Mouse (Mus musculus) CH12.LX (cell line): ENCODE results near the gene C8g. TPM values are rescaled to one million over a fixed set of nuclear protein-coding genes. Genes with fewer than 3 reads are reported as not detected.

ENCODE experiments used
- DNase-seq: peaks from one replicate; pipeline ENCODE4 v3.0.0-alpha.2; 2013; ENCODE audit errors: extremely low read depth
- H3K27ac ChIP-seq: 2 replicates; pipeline ENCODE4 v1.5.1; 2012; ENCODE audit warnings: low read depth, mild to moderate bottlenecking, control low read depth, moderate library complexity; ENCODE audit not compliant: insufficient read depth
- H3K27me3 ChIP-seq: replicated peaks from 2 replicates; pipeline ENCODE3; 2012; ENCODE audit warnings: inconsistent platforms
- H3K36me3 ChIP-seq, 2 experiments: replicated peaks in 1 of 2; 2 replicates each; pipeline versions ENCODE3 to v1.6.1; 2012; ENCODE audit warnings: inconsistent platforms in 1 of 2, low read length in 1 of 2, mild to moderate bottlenecking in 1 of 2, mixed read lengths in 1 of 2, moderate library complexity in 1 of 2; ENCODE audit not compliant: control insufficient read depth in 1 of 2, insufficient read depth in 1 of 2
- H3K4me1 ChIP-seq, 2 experiments: 2 replicates each; pipeline ENCODE4 v1.6.1; 2012; ENCODE audit warnings: inconsistent platforms in 1 of 2, moderate library complexity in 1 of 2; ENCODE audit not compliant: insufficient read depth in 2 of 2, control insufficient read depth in 1 of 2
- H3K4me2 ChIP-seq: 2 replicates; pipeline ENCODE4 v1.6.1; 2012; ENCODE audit warnings: low read depth, mild to moderate bottlenecking, control low read depth; ENCODE audit not compliant: poor library complexity, insufficient read depth, severe bottlenecking
- H3K4me3 ChIP-seq, 3 experiments: fragments of 150-350 bp in 1 of 3; sonication (generic) in 1 of 3; replicated peaks in 1 of 3; 2 replicates each; pipeline versions ENCODE3 to v1.5.1; 2011 to 2012; ENCODE audit warnings: low read depth in 2 of 3, low read length in 2 of 3, mild to moderate bottlenecking in 2 of 3, moderate library complexity in 2 of 3, control low read depth in 1 of 3, improper control_type of control experiment in 1 of 3, inconsistent platforms in 1 of 3, mixed read lengths in 1 of 3; ENCODE audit not compliant: poor library complexity in 1 of 3
- H3K79me2 ChIP-seq: replicated peaks from 2 replicates; pipeline ENCODE4 v1.6.1; 2012; ENCODE audit warnings: mild to moderate bottlenecking, moderate library complexity; ENCODE audit not compliant: control insufficient read depth, poor library complexity, insufficient read depth, severe bottlenecking; ENCODE audit errors: extremely low read depth
- H3K9ac ChIP-seq: 2 replicates; pipeline ENCODE4 v1.6.1; 2012; ENCODE audit warnings: low read depth, mild to moderate bottlenecking, control low read depth, moderate library complexity; ENCODE audit not compliant: insufficient read depth
- H3K9me3 ChIP-seq: replicated peaks from 2 replicates; pipeline ENCODE3; 2012; ENCODE audit warnings: low read length, inconsistent platforms, mixed read lengths
- CHD2 ChIP-seq: IDR thresholded peaks from 2 replicates; pipeline ENCODE4 v1.6.1; 2011; ENCODE audit warnings: low read length, improper control_type of control experiment
- CTCF ChIP-seq, 2 experiments: IDR thresholded peaks in 1 of 2; conservative IDR thresholded peaks in 1 of 2; 2 replicates each; pipeline ENCODE4 v1.5.1; 2011 to 2012; ENCODE audit warnings: low read depth in 2 of 2, low read length in 2 of 2, improper control_type of control experiment in 1 of 2, inconsistent platforms in 1 of 2, mild to moderate bottlenecking in 1 of 2, moderate library complexity in 1 of 2
- E2F4 ChIP-seq: IDR thresholded peaks from 2 replicates; pipeline ENCODE4 v1.6.1; 2011; ENCODE audit warnings: low read depth, low read length, improper control_type of control experiment; ENCODE audit not compliant: insufficient replicate concordance
- EP300 ChIP-seq: IDR thresholded peaks from 2 replicates; pipeline ENCODE4 v1.6.1; 2011; ENCODE audit warnings: low read length, improper control_type of control experiment
- ETS1 ChIP-seq: conservative IDR thresholded peaks from 2 replicates; pipeline ENCODE4 v1.6.1; 2012; ENCODE audit warnings: low read depth, mild to moderate bottlenecking, inconsistent platforms, low read length, improper control_type of control experiment, moderate library complexity
- GABPA ChIP-seq: IDR thresholded peaks from 2 replicates; pipeline ENCODE4 v1.6.1; 2012; ENCODE audit warnings: low read depth, low read length, improper control_type of control experiment, inconsistent platforms; ENCODE audit not compliant: insufficient replicate concordance
- HCFC1 ChIP-seq: IDR thresholded peaks from 2 replicates; pipeline ENCODE4 v1.6.1; 2012; ENCODE audit warnings: low read depth, mild to moderate bottlenecking, inconsistent platforms, low read length, improper control_type of control experiment
- IRF4 ChIP-seq: IDR thresholded peaks from 2 replicates; pipeline ENCODE4 v1.6.1; 2014; ENCODE audit warnings: low read depth, mild to moderate bottlenecking, inconsistent platforms, low read length, improper control_type of control experiment
- JUND ChIP-seq: conservative IDR thresholded peaks from 2 replicates; pipeline ENCODE4 v1.6.1; 2011; ENCODE audit warnings: low read depth, low read length, improper control_type of control experiment
- KAT2A ChIP-seq: IDR thresholded peaks from 2 replicates; pipeline ENCODE4 v1.6.1; 2012; ENCODE audit warnings: low read length, improper control_type of control experiment, inconsistent platforms; ENCODE audit not compliant: insufficient replicate concordance
- MAFK ChIP-seq: IDR thresholded peaks from 2 replicates; pipeline ENCODE4 v1.6.1; 2011; ENCODE audit warnings: low read length, improper control_type of control experiment; ENCODE audit not compliant: insufficient replicate concordance
- MAX ChIP-seq: IDR thresholded peaks from 2 replicates; pipeline ENCODE4 v1.6.1; 2011; ENCODE audit warnings: low read length, improper control_type of control experiment
- MAZ ChIP-seq: IDR thresholded peaks from 2 replicates; pipeline ENCODE4 v1.6.1; 2012; ENCODE audit warnings: low read depth, mild to moderate bottlenecking, inconsistent platforms, low read length, improper control_type of control experiment, moderate library complexity
- MXI1 ChIP-seq: IDR thresholded peaks from 2 replicates; pipeline ENCODE4 v1.6.1; 2011; ENCODE audit warnings: mild to moderate bottlenecking, low read depth, low read length, improper control_type of control experiment
- MYC ChIP-seq: IDR thresholded peaks from 2 replicates; pipeline ENCODE4 v1.6.1; 2011; ENCODE audit warnings: low read depth, mild to moderate bottlenecking, improper control_type of control experiment, low read length
- NELFE ChIP-seq: IDR thresholded peaks from 2 replicates; pipeline ENCODE4 v1.6.1; 2011; ENCODE audit warnings: low read depth, low read length, improper control_type of control experiment
- NRF1 ChIP-seq: IDR thresholded peaks from 2 replicates; pipeline ENCODE4 v1.6.1; 2014; ENCODE audit warnings: low read depth, mild to moderate bottlenecking, inconsistent platforms, low read length, improper control_type of control experiment, moderate library complexity
- POLR2AphosphoS2 ChIP-seq: IDR thresholded peaks from 2 replicates; pipeline ENCODE4 v1.6.1; 2011; ENCODE audit warnings: low read depth, low read length, improper control_type of control experiment
- RAD21 ChIP-seq: IDR thresholded peaks from 2 replicates; pipeline ENCODE4 v1.6.1; 2011; ENCODE audit warnings: low read depth, mild to moderate bottlenecking, low read length, improper control_type of control experiment, moderate library complexity
- SIN3A ChIP-seq: IDR thresholded peaks from 2 replicates; pipeline ENCODE4 v1.6.1; 2012; ENCODE audit warnings: low read length, improper control_type of control experiment, inconsistent platforms
- USF2 ChIP-seq: conservative IDR thresholded peaks from 2 replicates; pipeline ENCODE4 v1.6.1; 2011; ENCODE audit warnings: low read depth, low read length, improper control_type of control experiment
- ZC3H11A ChIP-seq: IDR thresholded peaks from 2 replicates; pipeline ENCODE4 v1.6.1; 2012; ENCODE audit warnings: low read depth, mild to moderate bottlenecking, inconsistent platforms, low read length, improper control_type of control experiment
- ZNF384 ChIP-seq: IDR thresholded peaks from 2 replicates; pipeline ENCODE4 v1.6.1; 2012; ENCODE audit warnings: low read depth, low read length, improper control_type of control experiment, inconsistent platforms
- dilution Hi-C: fragments of 300-500 bp; cut with MboI; formaldehyde crosslinking; loops from 2 replicates; pipeline ENCODE4 v1.14.3; 2020; ENCODE audit warnings: low sequenced_read_pairs; ENCODE audit not compliant: extremely low pct_unique_long_range_greater_than_20kb, extremely low pct_ligation_motif_present
- in situ Hi-C: fragments of 300-500 bp; cut with MboI; formaldehyde crosslinking; loops from 3 replicates; pipeline ENCODE4 v1.14.3; 2019; ENCODE audit warnings: low sequenced_read_pairs, low pct_ligation_motif_present, low pct_unique_long_range_greater_than_20kb, mixed read lengths
- polyA plus RNA-seq: library from polyadenylated mRNA; unstranded; fragments of >175 nt; gene quantifications from 2 replicates; pipeline ENCODE4 v1.2.1, GENCODE M21; 2012; ENCODE audit warnings: low read depth; ENCODE audit not compliant: insufficient read length
- total RNA-seq, 2 experiments: library from RNA; depleted of rRNA; stranded (reverse); fragments of 300-350 nt in 1 of 2; fragments of >200 nt in 1 of 2; gene quantifications; 2 replicates each; pipeline ENCODE4 v1.2.3; 2012 to 2014

The C8g gene
- total and polyA plus RNA-seq, 3 experiments = 1.2 to 2.7 (median 1.7) TPM

- H3K4me2 ChIP-seq = peak overlapping the region; percentile 41
- no peaks in the 10 kb centered on the region for H3K9me3 ChIP-seq
- peak overlapping the region; percentile 45; the same call in 1 of the 2 replicates for H3K9ac ChIP-seq
- peak overlapping the region; percentile 95; the same call in 1 of the 2 replicates for H3K27ac ChIP-seq
- peaks cover 61 to 79% of the 10 kb centered on the region in 2 experiments for H3K36me3 ChIP-seq
- peaks cover 29% of the 10 kb centered on the region for H3K79me2 ChIP-seq
- peaks cover 20 to 59% of the 10 kb centered on the region in 2 experiments for H3K4me1 ChIP-seq
- dilution Hi-C loops = no loop called here
- no peaks in the 10 kb centered on the region for H3K27me3 ChIP-seq
- no peak for DNase-seq
- TF ChIP-seq CHD2 (no peak), MAZ (no peak), ZC3H11A (no peak), NELFE (0 out of 2 replicates have a peak, but pooled peaks have one; percentile 1)
- in situ Hi-C loops = no loop called here
- no peak overlapping the region for H3K4me3 ChIP-seq
Measured at GRCm38 (mm10) chr2:25533707-25534106, 32.2 kb upstream of the C8g start.

- no peak for DNase-seq
- Histone ChIP-seq H3K27me3 (no peaks in the 10 kb centered on the region), H3K27ac (no peak overlapping the region), H3K4me1 (peaks cover 0 to 8% of the 10 kb centered on the region in 2 experiments; a peak in 1 of 4 replicates), H3K9me3 (no peaks in the 10 kb centered on the region), H3K9ac (no peak overlapping the region), H3K79me2 (peaks cover 2% of the 10 kb centered on the region; the same call in 1 of the 2 replicates), H3K4me3 (no peak overlapping the region), H3K36me3 (peaks cover 91 to 97% of the 10 kb centered on the region in 2 experiments), H3K4me2 (no peak overlapping the region)
- dilution Hi-C loops (no loop called here), in situ Hi-C loops (no loop called here)
- TF ChIP-seq GABPA (no peak), HCFC1 (no peak), MAFK (no peak), SIN3A (no peak), IRF4 (no peak), MAX (no peak)
Measured at GRCm38 (mm10) chr2:25526510-25527302, 25.2 kb upstream of the C8g start.

GRCm38 (mm10) chr2:25509912-25510311 is 8.4 kb upstream of the C8g start:
- in situ Hi-C loops = loop anchor here (5.0 kb wide), 1 partner anchor 42 kb away; no protein-coding TSS in a partner anchor
- Histone ChIP-seq H3K36me3 (peaks cover 5 to 20% of the 10 kb centered on the region in 2 experiments), H3K27ac (no peak overlapping the region), H3K4me1 (peaks cover 5 to 6% of the 10 kb centered on the region in 2 experiments; a peak in 2 of 4 replicates), H3K79me2 (no peaks in the 10 kb centered on the region), H3K4me3 (no peak overlapping the region), H3K4me2 (no peak overlapping the region), H3K9me3 (no peaks in the 10 kb centered on the region), H3K27me3 (no peaks in the 10 kb centered on the region), H3K9ac (no peak overlapping the region)
- dilution Hi-C loops = no loop called here
- DNase-seq = no peak
- no peak for TF ChIP-seq ETS1
- TF ChIP-seq USF2 = no peak
- TF ChIP-seq RAD21 = peak; percentile 87
- no peak for TF ChIP-seq MAZ
- peak; percentile 19 to 87; a peak in 3 of 4 replicates for TF ChIP-seq CTCF (conservative IDR thresholded peaks at IDR 0.05 in 1 of 2, IDR thresholded peaks at IDR 0.05 in 1 of 2; ENCODE audit: low read depth in 2 of 2, low read length in 2 of 2)
- peak; percentile 66 for TF ChIP-seq ZC3H11A
- no peak for TF ChIP-seq CHD2
- no peak for TF ChIP-seq JUND
- no peak for TF ChIP-seq MAX
- no peak for TF ChIP-seq IRF4
- no peak for TF ChIP-seq EP300
- no peak for TF ChIP-seq HCFC1
- TF ChIP-seq MYC = no peak
- no peak for TF ChIP-seq ZNF384
- no peak for TF ChIP-seq E2F4
- TF ChIP-seq KAT2A = no peak
- peak; percentile 30; the same call in 1 of the 2 replicates for TF ChIP-seq NELFE
- no peak for TF ChIP-seq POLR2AphosphoS2
- TF ChIP-seq MXI1 = no peak
- no peak for TF ChIP-seq MAFK
- TF ChIP-seq NRF1 = peak; percentile 14; the same call in 1 of the 2 replicates
